Mouse (Mus musculus) forebrain, embryonic 14.5 days (tissue): ENCODE measurements around the gene Pcp4. TPM values are rescaled to one million over a fixed set of nuclear protein-coding genes. Genes with fewer than 3 reads are reported as not detected.

ENCODE experiments used
- ATAC-seq: fragments of 200-750 bp; cut with Nextera tagmentation; 2 replicates; pipeline ENCODE4 v1.8.0; 2017; ENCODE audit warnings: mild to moderate bottlenecking, moderate library complexity
- DNase-seq: peaks from one replicate; pipeline ENCODE4 v3.0.0-alpha.2; 2015; ENCODE audit warnings: low spot score
- H3K27ac ChIP-seq: fragments of 300-500 bp; sonication (generic); 2 replicates; pipeline ENCODE4 v1.5.1; 2014; ENCODE audit warnings: low read depth, mild to moderate bottlenecking, control low read depth, low read length, moderate library complexity
- H3K27me3 ChIP-seq: fragments of 300-500 bp; sonication (generic); replicated peaks from 2 replicates; pipeline ENCODE4 v1.6.1; 2014; ENCODE audit warnings: low read length, control low read depth, mixed read lengths; ENCODE audit not compliant: control insufficient read depth, insufficient read depth
- H3K36me3 ChIP-seq: fragments of 300-500 bp; sonication (generic); 2 replicates; pipeline ENCODE4 v1.6.1; 2014; ENCODE audit warnings: low read length, control low read depth; ENCODE audit not compliant: control insufficient read depth, insufficient read depth
- H3K4me1 ChIP-seq: fragments of 300-500 bp; sonication (generic); 2 replicates; pipeline ENCODE4 v1.6.1; 2014; ENCODE audit warnings: antibody characterized with exemption, low read length, control low read depth; ENCODE audit not compliant: control insufficient read depth, insufficient read depth
- H3K4me2 ChIP-seq: fragments of 300-500 bp; sonication (generic); 2 replicates; pipeline ENCODE4 v1.6.1; 2014; ENCODE audit warnings: mild to moderate bottlenecking, control low read depth, low read length
- H3K4me3 ChIP-seq: fragments of 300-500 bp; sonication (generic); 2 replicates; pipeline ENCODE4 v1.5.1; 2014; ENCODE audit warnings: low read depth, low read length, control low read depth
- H3K9ac ChIP-seq: fragments of 300-500 bp; sonication (generic); 2 replicates; pipeline ENCODE4 v1.6.1; 2014; ENCODE audit warnings: mild to moderate bottlenecking, low read length, control low read depth, moderate library complexity
- H3K9me3 ChIP-seq: fragments of 300-500 bp; sonication (generic); replicated peaks from 2 replicates; pipeline ENCODE4 v1.6.1; 2016; ENCODE audit warnings: low read length, control low read depth, mixed read lengths; ENCODE audit not compliant: control insufficient read depth
- WGBS: fragments of 180-500 bp; shearing (Covaris S2); extraction: QIAGEN DNeasy Blood & Tissue Kit; methylation state at CpG from one replicate; pipeline ENCODE4 v1.1.7; 2014; 5-methylcytosine and 5-hydroxymethylcytosine counted together
- polyA plus RNA-seq: library from polyadenylated mRNA; unstranded; fragments of >200 nt; fragmentation: Nextera tagmentation; extraction: Ambion mirVana; gene quantifications from 2 replicates; pipeline ENCODE4 v1.2.1, GENCODE M21; 2014

The Pcp4 gene
- polyA plus RNA-seq, 1 experiment from 2014 or later = 204 TPM

GRCm38 (mm10) chr16:96559796-96560195 is 92.4 kb downstream of the Pcp4 start:
- no peak for DNase-seq
- peaks cover 8% of the 10 kb centered on the region; the same call in 1 of the 2 replicates for H3K4me1 ChIP-seq
- H3K27ac ChIP-seq = no peak overlapping the region
- no peaks in the 10 kb centered on the region for H3K27me3 ChIP-seq
- H3K36me3 ChIP-seq = no peaks in the 10 kb centered on the region
- no peak overlapping the region for H3K9ac ChIP-seq
- H3K4me3 ChIP-seq = no peak overlapping the region
- H3K4me2 ChIP-seq = no peak overlapping the region
- no peak for ATAC-seq
- no peaks in the 10 kb centered on the region for H3K9me3 ChIP-seq

DNA sequence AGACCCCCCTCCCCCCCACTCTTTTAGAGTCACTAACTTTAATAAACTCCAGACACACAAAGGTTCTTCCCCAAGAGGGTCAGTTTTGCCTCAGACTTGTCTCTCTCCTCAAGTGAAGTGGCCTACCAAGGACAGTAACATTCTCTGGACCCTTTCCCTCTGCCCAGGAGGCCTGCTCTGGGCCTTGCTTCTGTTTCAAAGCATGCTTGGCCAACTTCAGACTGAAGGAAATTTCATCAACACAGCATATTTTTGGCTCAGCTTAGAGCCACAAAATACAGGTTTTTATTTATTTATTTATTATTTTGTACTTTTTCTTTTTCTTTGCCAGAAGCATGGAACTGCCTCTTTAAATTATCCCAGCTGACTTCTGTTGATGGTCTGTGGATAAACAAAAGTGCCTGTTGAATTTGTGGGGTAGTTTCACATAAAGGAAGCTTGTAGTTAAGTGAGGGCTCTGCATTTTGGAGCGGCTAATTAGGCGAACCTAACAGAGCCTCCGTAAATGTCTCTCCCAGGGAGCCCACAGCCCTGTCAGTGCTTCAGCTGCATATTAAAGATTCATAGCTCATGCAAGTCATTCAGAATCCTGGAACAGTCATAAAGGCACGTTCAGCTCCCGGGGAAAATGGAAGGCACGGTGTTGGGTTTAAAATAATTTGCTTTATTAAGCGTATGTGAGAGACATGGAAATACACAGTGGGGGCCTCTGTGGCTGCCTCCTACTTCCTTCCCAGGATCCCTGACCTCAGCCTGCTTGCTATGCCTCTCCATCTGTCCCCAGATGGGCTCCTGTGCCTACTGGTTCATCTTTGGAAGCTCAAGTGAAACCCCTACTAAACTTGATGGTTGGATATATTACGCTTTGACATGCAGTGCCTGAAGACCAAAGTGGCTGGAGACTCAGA is 96.2 kb downstream of the Pcp4 start:
- ATAC-seq (no peak), DNase-seq (peak; percentile 49)
- Histone ChIP-seq H3K4me2 (no peak overlapping the region), H3K4me1 (peaks cover 8% of the 10 kb centered on the region; the same call in 1 of the 2 replicates), H3K27ac (no peak overlapping the region), H3K4me3 (no peak overlapping the region), H3K9ac (no peak overlapping the region), H3K27me3 (no peaks in the 10 kb centered on the region), H3K9me3 (no peaks in the 10 kb centered on the region), H3K36me3 (no peaks in the 10 kb centered on the region)
- WGBS = 24% methylated on average over 8 of the region's 8 CpGs

- H3K9ac ChIP-seq = no peak overlapping the region
- H3K36me3 ChIP-seq = no peaks in the 10 kb centered on the region
- no peak overlapping the region for H3K4me2 ChIP-seq
- WGBS = 71% methylated on average over 3 of the region's 3 CpGs
- ATAC-seq (no peak), DNase-seq (no peak)
- no peak overlapping the region for H3K27ac ChIP-seq
- H3K4me3 ChIP-seq = no peak overlapping the region
- no peaks in the 10 kb centered on the region for H3K9me3 ChIP-seq
- H3K27me3 ChIP-seq = no peaks in the 10 kb centered on the region
- peaks cover 8% of the 10 kb centered on the region; the same call in 1 of the 2 replicates for H3K4me1 ChIP-seq
These were observed 100.0 kb downstream of the Pcp4 start for GRCm38 (mm10) chr16:96567428-96567827.

Other genes starting within 250 kb of the Pcp4 start
- gene B3galt5, start 231.8 kb upstream of the Pcp4 start, polyA plus RNA-seq = 1.3 and 1.6 TPM in 2 replicates
- 0.06 TPM in 1 of 2 replicates, not detected in the other for gene Itgb2l, start 24.0 kb upstream of the Pcp4 start, polyA plus RNA-seq